Comparison of ENCODE assay signal across 26 mouse cellular contexts in the genomic region with DNA sequence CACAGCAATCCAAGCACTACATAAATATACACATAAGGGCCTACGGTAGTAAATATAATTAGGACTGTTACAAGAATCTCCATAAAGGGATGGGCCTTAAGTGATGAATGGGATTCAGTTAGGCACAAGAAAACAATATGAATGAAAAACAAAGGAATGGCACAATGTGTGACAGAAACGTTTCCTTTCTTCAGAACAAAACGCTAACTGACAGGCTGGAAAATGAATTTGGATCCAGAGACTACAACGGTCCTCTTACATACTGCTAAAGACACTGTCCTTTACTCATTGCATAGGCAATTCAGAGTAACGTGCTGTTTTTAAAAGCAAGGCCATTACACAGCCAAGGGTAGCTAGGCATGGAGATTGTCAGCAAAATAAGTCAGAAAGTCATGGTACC.
"Had no signal": no experiment of that assay in that cellular context is flagged by ENCODE, and none has a peak within 500 bp of the region (broad histone marks: within the 10 kb centered on the region; RNA-seq: fewer than 3 reads in every experiment).

No protein-coding gene starts in this region.

- H3K4me3 ChIP-seq: heart, embryonic 10.5 days; heart, embryonic 12.5 days; heart, embryonic 13.5 days; heart, embryonic 15.5 days; hindbrain, embryonic 10.5 days; hindbrain, embryonic 12.5 days; hindbrain, embryonic 13.5 days; hindbrain, embryonic 15.5 days; intestine, embryonic 15.5 days; kidney, embryonic 15.5 days; layer of hippocampus, adult 2 months had no signal

- H3K9me3 ChIP-seq: heart, embryonic 10.5 days; heart, embryonic 12.5 days; heart, embryonic 13.5 days; heart, embryonic 15.5 days; hindbrain, embryonic 10.5 days; hindbrain, embryonic 12.5 days; hindbrain, embryonic 13.5 days; hindbrain, embryonic 15.5 days; intestine, embryonic 15.5 days; kidney, embryonic 15.5 days had no signal

- DNase-seq: heart, postnatal 10 days; heart, postnatal 14 days; heart, postnatal 36 days; heart, postnatal 4 days; kidney, postnatal 10 days; layer of hippocampus, adult 9-11 months; layer of hippocampus, postnatal 36 days had no signal

- H3K4me2 ChIP-seq: heart, embryonic 11.5 days; heart, embryonic 12.5 days; heart, embryonic 13.5 days; heart, embryonic 15.5 days; hindbrain, embryonic 12.5 days; hindbrain, embryonic 13.5 days; hindbrain, embryonic 14.5 days; intestine, embryonic 15.5 days; kidney, embryonic 15.5 days had no signal

- ATAC-seq: hindbrain, embryonic 16.5 days; hindbrain, postnatal 0 days; inflammation-experienced regulatory T-cells, adult 6 months; intestine, embryonic 15.5 days; intestine, embryonic 16.5 days; intestine, postnatal 0 days had no signal

- H3K36me3 ChIP-seq: heart, embryonic 15.5 days; hindbrain, embryonic 12.5 days; intestine, embryonic 15.5 days had no signal

- H3K9ac ChIP-seq: heart, embryonic 12.5 days; heart, embryonic 13.5 days; heart, embryonic 15.5 days; hindbrain, embryonic 12.5 days; hindbrain, embryonic 15.5 days; intestine, embryonic 15.5 days; kidney, embryonic 15.5 days had no signal

- H3K27me3 ChIP-seq: heart, embryonic 12.5 days; heart, embryonic 13.5 days; heart, embryonic 15.5 days; hindbrain, embryonic 12.5 days; hindbrain, embryonic 13.5 days; hindbrain, embryonic 15.5 days; intestine, embryonic 15.5 days; kidney, embryonic 15.5 days had no signal

- H3K27ac ChIP-seq: heart, embryonic 10.5 days; heart, embryonic 13.5 days; heart, embryonic 15.5 days; hindbrain, embryonic 10.5 days; hindbrain, embryonic 12.5 days; hindbrain, embryonic 13.5 days; hindbrain, embryonic 14.5 days; hindbrain, embryonic 15.5 days; hindbrain, postnatal 0 days; intestine, embryonic 15.5 days; kidney, embryonic 15.5 days; kidney, postnatal 0 days; layer of hippocampus, adult 2 months had no signal
